Mouse (Mus musculus) ovary, postnatal 14 days (tissue): ENCODE measurements around the gene Rxfp1.

Experiments
- DNase-seq: peaks from one replicate; pipeline ENCODE4 v3.0.0; 2022; ENCODE audit warnings: low spot score

Rxfp1 gene

DNA sequence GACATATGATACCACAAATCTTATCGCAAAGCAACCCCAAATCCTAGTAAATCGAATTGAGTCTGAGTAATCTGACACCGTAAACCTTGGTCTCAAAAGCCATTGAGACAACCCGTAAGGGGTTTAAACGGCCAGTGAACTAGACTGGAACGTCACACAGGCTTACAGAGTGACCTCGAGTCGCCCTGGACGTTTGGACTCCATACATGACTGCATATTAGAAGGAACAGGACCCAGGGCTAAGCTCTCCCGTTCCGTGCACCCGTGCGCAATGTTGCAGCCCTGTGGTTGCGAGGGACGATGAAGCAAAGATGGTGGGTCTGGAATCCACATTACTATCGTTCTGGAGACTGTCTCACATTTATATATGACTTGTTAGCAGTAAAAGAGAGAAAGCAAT, 65.5 kb downstream of the Rxfp1 start:
- DNase-seq = no peak

DNA sequence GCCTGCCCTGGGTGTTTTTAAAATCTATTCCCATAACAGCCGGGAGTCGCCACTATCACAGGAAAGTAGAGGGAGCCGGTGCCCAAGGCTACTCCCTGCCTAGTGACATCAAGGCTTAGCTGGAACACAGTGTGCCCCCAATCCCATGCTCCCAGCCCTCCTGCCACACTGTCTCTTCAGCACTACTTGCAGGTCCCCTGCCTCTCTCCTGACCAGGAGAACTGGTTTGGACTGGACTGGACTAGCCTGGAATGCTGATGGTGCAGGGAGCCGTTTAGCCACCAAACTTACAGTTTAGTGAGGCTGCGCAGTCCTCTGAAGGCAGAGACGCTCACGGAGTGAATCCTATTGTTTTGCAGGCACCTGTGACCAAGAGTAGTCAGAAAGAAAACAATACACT, 67.1 kb downstream of the Rxfp1 start:
- DNase-seq = no peak

DNA sequence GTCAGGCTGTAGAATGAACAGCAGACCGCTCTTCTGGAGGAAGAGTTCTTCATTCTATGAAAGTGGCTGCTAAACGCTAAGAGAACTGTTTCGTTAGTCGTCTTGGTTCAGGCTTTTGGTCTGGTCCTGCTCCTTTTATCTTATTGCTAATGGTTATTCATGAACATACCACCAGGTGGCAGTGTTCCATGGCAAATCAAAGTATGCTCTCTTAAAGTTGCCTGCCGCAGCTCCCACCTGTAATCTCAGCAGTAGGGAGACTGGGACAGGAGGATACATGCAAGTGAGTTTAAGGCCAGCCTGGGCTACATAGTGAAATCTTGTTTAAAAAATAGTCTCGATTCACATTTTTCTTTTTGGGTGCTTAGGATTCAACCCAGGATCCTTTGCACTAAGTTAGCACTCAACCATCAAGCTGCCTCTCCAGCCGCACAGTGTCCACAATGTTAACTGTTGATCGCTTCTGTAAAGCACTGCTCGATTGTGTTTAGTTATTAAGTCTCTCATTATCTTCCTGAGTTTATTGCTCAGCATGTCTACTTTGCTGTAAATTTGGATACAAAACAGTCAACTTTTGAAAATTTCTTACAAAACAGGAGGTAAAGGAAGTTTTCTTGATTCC, 72.8 kb downstream of the Rxfp1 start:
- DNase-seq = peak; percentile 54

DNA sequence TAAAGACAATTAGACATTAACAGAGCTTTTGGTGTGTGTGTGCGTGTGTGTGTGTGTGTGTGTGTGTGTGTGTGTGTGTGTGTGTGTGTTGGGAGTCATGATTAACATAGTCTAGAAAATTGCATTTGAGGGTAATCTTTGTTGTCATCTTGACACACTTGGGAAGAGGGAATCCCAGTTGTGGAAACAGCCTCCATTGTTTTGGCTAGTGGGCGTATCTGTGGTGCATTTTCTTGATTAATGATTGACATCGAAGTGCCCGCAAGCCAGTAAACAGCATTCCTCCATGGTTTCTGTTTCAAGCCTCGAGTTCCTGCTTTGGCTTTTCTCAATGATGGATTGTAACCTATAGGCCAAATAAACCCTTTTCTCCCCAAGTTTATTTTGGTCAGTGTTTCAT, 81.0 kb downstream of the Rxfp1 start:
- DNase-seq = no peak

GRCm38 (mm10) chr3:79652129-79652528, 85.6 kb downstream of the Rxfp1 start:
- DNase-seq = no peak

GRCm38 (mm10) chr3:79629416-79629730, 108.3 kb downstream of the Rxfp1 start, which contains the start of gene Etfdh:
Etfdh (minus strand) TSS chr3:79629500.
- peak; percentile 57 for DNase-seq

GRCm38 (mm10) chr3:79628561-79629415, 108.9 kb downstream of the Rxfp1 start, which contains the start of gene 4930579G24Rik:
4930579G24Rik (plus strand) TSS chr3:79629079.
- DNase-seq = peak; percentile 83

DNA sequence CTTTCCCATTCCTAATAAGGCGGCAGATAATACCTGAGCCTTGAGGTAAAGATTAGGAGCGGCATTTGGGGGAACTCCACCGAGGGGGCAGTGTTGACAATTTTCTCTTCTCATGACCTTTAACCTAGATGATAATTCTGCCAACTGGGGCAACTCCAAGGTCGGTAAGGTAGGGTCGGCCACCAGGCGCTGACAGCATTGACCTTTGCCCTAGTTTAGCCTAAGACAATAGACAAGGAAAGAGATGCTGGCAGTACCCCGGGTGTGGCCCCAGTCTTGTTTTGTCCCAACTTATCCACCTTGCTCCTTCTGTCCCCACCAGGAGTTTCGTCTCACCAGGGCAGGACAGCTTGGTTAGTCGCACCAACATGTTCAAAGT, 109.5 kb downstream of the Rxfp1 start:
- DNase-seq = no peak

- DNase-seq = no peak
These were observed 110.0 kb downstream of the Rxfp1 start for GRCm38 (mm10) chr3:79627484-79628181.

GRCm38 (mm10) chr3:79609886-79610285, 127.8 kb downstream of the Rxfp1 start:
- no peak for DNase-seq

DNA sequence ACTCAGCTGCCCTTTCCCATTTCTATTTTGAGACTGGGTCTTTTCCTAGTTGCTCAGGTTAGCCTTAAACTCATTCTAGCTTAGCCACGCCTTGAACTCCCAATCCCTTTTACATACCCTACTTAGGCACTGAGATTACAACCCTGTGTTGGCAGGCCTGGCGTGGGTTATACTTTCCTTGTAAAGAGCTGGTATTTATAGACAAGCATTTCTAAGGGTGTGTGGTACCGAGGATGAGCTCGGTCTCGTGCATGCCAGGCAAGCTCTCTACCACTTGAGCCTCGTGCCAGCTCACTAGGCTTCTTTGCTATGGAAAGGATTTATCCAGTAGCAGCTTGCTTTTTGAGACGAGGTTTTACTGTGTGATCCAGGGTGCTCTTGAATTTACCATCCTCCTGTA, 142.2 kb downstream of the Rxfp1 start:
- DNase-seq = no peak

DNA sequence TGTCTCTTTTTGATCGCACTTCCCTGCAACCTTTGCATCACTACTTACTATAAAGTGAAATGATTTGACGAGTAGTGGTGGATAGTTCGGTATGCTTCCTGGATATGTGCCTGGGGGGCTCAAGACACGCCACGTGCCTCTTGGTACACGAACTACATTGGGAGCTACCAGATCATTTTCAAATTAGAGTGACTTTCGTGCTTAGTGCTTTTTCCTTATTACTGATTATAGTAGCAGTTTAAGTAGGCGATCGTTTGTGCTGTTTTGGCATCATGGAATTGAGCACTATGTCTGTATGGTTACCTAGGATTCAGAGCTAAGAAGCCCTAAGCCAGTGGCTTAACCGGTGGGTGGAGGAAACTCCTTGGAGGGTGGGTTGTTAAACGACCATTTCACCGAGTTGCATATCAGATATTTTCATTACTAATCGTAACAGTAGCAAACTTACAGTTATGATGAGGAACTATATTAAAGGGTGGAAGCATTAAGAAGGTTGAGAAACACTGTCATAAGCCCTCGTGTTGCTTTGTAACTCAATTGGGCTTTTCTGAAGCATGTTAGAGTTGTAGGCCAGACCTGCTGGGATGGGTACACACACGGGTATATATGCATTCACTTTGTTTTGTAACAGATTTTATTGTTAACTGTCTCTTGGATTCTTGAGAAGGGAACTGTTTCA, 145.7 kb downstream of the Rxfp1 start:
- DNase-seq = no peak
